Comparison of ENCODE assay signal across 22 mouse cellular contexts in the genomic region with DNA sequence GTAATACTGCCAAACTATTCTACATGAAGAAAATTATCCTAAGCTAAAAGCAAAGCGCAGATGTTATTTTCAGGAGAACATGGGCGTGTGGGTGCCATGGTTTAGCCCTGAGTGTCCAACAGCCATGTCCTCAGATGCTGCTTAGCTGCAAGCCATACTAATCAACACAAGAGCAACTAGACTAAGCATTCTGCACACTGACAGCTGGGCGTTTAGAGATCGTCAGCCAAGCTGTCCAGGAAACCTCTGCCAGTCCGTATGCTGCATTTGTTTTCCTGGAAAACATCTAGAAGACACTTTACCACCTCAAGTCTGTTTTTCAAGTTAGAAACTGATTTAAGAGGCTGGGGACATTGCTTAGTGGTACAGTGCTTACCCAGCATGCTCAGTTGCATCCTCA.
"Had no signal": no experiment of that assay in that cellular context is flagged by ENCODE, and none has a peak within 500 bp of the region (broad histone marks: within the 10 kb centered on the region; RNA-seq: fewer than 3 reads in every experiment).

No protein-coding gene starts in this region.

- DNase-seq: kidney, adult 18-20 months; kidney, adult 9 months; kidney, postnatal 14 days; kidney, postnatal 4 days; layer of hippocampus, adult 9-11 months; liver; lung, adult 18-20 months; lung, postnatal 10 days; lung, postnatal 36 days; retina, postnatal 1 day; right cerebral cortex, postnatal 25 days; thymus, adult 2 months; thymus, postnatal 14 days; thymus, postnatal 4 days had no signal

- H3K27ac ChIP-seq: limb, embryonic 10.5 days; limb, embryonic 13.5 days; liver, embryonic 12.5 days; liver, embryonic 15.5 days; lung, embryonic 15.5 days; midbrain, embryonic 13.5 days; neural tube, embryonic 13.5 days; stomach, postnatal 0 days had no signal

- ATAC-seq: liver, embryonic 12.5 days; midbrain, embryonic 13.5 days had no signal

- H3K27me3 ChIP-seq: limb, embryonic 13.5 days; liver, embryonic 12.5 days; liver, embryonic 15.5 days; lung, embryonic 15.5 days; midbrain, embryonic 13.5 days; neural tube, embryonic 13.5 days had no signal

- H3K4me2 ChIP-seq: limb, embryonic 13.5 days; liver, embryonic 12.5 days; liver, embryonic 15.5 days; lung, embryonic 15.5 days; midbrain, embryonic 13.5 days; neural tube, embryonic 13.5 days had no signal

- H3K4me3 ChIP-seq: limb, embryonic 10.5 days; limb, embryonic 13.5 days; liver, embryonic 12.5 days; liver, embryonic 15.5 days; lung, embryonic 15.5 days; midbrain, embryonic 13.5 days; neural tube, embryonic 13.5 days had no signal

- H3K9me3 ChIP-seq: limb, embryonic 10.5 days; lung, embryonic 15.5 days; midbrain, embryonic 13.5 days had no signal

- H3K9ac ChIP-seq: limb, embryonic 13.5 days; liver, embryonic 12.5 days; liver, embryonic 15.5 days; lung, embryonic 15.5 days; midbrain, embryonic 13.5 days; neural tube, embryonic 13.5 days had no signal

- H3K36me3 ChIP-seq: midbrain, embryonic 13.5 days had no signal

- H3K4me1 ChIP-seq: limb, embryonic 10.5 days; limb, embryonic 13.5 days; midbrain, embryonic 13.5 days; neural tube, embryonic 13.5 days had no signal
